Mouse (Mus musculus) lung, adult 2 months (tissue): ENCODE data around the gene Ly6g5c. TPM values are rescaled to one million over a fixed set of nuclear protein-coding genes. Genes with fewer than 3 reads are reported as not detected.

Source experiments
- DNase-seq: peaks from one replicate; pipeline ENCODE4 v3.0.0; 2022
- H3K4me1 ChIP-seq: fragments of 200-500 bp; 2 replicates; pipeline ENCODE4 v1.6.1; 2011; ENCODE audit warnings: low read length; ENCODE audit not compliant: control insufficient read depth, insufficient read depth
- H3K4me3 ChIP-seq: fragments of 200-500 bp; replicated peaks from 2 replicates; pipeline ENCODE3; 2011; ENCODE audit warnings: low read depth, mild to moderate bottlenecking, control low read depth, low read length; ENCODE audit errors: extremely low read depth
- CTCF ChIP-seq: fragments of 200-500 bp; IDR thresholded peaks from 2 replicates; pipeline ENCODE4 v1.5.1; 2011; ENCODE audit warnings: mild to moderate bottlenecking, low read length, control low read depth; ENCODE audit not compliant: insufficient read depth
- POLR2A ChIP-seq: fragments of 200-500 bp; IDR thresholded peaks from 2 replicates; pipeline ENCODE4 v1.6.1; 2011; ENCODE audit warnings: low read depth, mild to moderate bottlenecking, control low read depth, low read length, borderline replicate concordance; ENCODE audit errors: extremely low read depth
- WGBS: fragments of 180-500 bp; shearing (Covaris S2); methylation state at CpG from one replicate; pipeline ENCODE4 v1.1.7; 2018; 5-methylcytosine and 5-hydroxymethylcytosine counted together
- polyA plus RNA-seq: library from polyadenylated mRNA; depleted of rRNA; stranded (reverse); fragments of >200 nt; gene quantifications from 2 replicates; pipeline ENCODE4 v1.2.3, GENCODE M21; 2012

Gene Ly6g5c
- polyA plus RNA-seq, 1 experiment = not detected

DNA sequence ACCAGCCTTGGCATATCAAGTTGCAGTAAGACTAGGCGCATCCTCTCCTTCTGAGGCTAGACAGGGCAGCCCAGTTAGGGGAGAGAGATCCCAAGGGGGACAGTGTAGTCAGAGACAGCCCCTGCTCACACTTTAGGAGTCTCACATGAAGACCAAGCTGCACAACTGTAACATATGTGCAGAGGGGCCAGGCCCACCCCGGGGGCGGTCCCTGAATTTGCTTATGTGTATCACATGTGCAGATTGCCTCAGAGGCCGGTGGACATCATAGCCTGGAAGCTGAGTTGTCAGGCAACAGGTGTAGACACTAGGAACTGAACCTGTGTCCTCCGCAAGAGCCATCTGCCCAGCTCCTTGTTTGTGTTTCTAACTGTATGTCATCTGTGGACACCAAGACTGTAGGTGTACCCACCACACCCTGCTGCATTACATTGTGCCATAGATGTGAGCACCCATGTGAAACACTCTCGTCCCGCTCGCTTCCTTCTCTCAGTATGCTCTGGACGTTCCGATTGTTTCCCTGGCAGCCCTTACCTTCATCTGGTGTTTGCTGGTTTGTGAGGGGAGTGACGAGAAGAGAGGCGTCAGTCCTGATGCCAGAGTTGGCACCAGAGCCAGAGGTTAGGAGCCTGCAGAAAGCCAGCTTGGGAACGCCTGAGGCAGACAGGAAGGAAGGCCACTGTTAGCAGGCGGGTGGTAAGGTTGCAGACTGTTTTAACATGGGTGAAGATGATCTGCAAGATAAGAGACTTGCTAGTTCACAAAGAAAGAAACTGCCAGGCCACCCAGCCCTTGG, 15.5 kb upstream of the Ly6g5c start:
- peaks cover 11% of the 10 kb centered on the region for H3K4me1 ChIP-seq
- TF ChIP-seq POLR2A (no peak), CTCF (no peak)
- H3K4me3 ChIP-seq = no peak overlapping the region
- no peak for DNase-seq
- 69% methylated on average over 14 of the region's 14 CpGs for WGBS

DNA sequence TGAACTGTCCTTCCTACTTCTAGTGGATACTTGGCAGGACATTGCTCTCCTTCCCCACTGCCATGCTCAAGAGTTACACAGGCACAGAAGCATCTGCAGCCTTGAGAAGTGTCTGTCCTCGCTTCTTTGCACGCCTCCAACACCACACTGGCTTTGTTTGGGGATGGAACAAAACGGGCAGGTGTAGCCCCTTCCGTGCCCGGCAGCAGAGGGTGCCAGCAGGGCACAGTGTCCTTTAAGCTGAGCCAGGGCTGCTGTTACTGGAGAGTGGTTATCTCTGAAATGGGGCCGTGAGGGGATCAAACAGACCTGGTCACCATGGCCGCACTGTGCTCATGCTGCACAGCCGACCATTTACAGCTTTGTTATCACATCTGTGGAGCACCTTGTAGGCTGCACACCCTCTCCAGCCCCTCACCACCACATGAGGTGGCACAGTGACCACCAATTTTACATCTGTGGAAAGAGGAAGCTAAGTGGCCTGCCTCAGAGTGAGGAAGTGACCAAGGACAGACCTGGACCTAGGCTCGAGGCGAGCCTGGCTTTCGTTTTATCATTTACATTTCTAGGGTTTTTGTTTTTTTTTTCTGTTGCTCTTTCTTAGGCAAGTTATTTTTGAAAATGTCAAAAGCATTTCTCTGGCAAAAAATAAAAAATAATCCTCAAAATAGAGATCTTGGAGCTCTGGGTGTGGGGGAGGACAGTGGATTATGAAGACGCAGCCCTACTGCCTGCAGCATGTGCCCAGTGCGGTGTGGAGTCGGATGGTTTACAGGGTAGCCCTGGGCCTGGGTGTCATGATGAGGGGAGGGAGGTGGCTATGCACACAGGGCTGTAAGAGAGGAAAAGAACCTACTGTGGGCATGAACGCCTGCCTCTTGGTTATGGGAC, 13.4 kb upstream of the Ly6g5c start:
- 88% methylated on average over 15 of the region's 15 CpGs for WGBS

DNA sequence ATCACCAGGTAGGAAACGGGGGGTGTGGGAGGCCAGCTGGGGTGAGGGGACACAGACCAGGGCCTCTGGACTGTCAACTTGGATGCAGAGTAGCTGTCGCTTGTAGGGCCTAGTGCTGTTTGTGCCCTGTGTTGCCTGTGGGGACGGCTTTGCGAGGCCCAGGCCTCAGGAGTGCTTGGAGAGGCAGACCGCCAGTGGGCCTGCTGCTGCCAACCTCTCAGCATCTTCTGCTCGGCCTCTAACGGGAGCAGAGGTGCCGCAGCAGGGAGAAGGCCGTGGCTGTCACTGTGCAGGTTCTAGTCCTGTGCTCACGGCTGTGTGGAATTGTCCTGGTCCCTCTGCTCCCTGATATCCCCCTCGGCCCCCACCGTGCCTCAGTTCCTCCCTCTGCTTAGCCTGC, 11.5 kb upstream of the Ly6g5c start:
- TF ChIP-seq POLR2A (no peak), CTCF (no peak)
- WGBS = 90% methylated on average over 12 of the region's 12 CpGs
- Histone ChIP-seq H3K4me3 (no peak overlapping the region), H3K4me1 (peaks cover 4% of the 10 kb centered on the region)
- DNase-seq = no peak

More for the DNA sequence above, 13.4 kb upstream of the Ly6g5c start:
- DNase-seq = no peak
- H3K4me1 ChIP-seq = peaks cover 11% of the 10 kb centered on the region
- no peak overlapping the region for H3K4me3 ChIP-seq
- TF ChIP-seq CTCF (no peak), POLR2A (no peak)

DNA sequence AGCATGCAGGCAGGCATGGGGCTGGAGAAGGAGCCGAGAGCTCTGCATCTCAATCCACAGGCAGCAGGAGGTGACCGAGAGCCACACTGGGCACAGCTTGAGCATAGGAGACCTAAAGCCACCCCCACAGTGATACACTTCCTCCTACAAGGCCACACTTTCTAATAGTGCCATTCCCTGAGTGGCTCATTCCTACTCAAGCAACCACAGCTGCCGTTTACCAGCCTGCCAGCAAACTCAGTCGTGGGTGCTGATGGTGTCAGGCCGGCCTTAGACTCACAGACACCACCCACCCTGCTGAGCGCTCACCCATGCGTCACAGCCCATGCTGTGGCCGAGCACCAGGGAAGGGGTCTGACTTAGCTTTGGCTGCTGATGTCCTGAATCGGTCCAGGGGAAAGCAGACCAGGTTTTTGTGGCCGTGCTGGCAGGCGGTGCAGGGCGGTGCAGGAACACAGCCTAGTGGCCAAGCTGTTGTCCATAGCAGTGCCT, 10.9 kb upstream of the Ly6g5c start:
- DNase-seq = no peak
- Histone ChIP-seq H3K4me1 (peaks cover 4% of the 10 kb centered on the region), H3K4me3 (no peak overlapping the region)
- TF ChIP-seq CTCF (no peak), POLR2A (no peak)
- WGBS = 88% methylated on average over 12 of the region's 12 CpGs

DNA sequence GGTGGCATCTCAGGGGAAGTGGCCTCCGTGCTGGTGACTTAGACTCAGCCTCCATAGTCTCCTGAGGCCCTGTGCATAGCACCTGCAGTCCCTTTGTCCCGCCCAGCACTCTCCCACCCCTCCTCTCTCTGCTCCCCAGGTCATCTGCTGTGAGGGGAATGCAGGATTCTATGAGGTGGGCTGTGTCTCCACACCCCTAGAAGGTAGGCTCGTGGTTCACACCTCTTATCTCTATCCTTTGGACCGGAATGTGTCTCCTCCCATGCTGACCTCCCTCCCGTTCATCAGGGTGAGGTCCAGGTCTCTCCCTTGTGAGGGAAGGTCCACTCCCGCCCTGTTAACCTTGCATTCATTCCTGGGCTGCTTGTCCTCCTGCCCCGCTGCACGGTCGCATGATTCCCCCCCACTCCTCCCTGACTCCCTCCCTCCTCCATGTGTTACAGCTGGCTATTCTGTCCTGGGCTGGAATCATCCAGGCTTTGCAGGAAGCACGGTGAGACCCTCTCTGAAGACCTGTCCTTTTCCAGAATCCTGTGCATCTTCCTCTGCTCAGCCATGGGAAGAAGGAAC, 7.8 kb upstream of the Ly6g5c start:
- TF ChIP-seq CTCF = no peak
- TF ChIP-seq POLR2A = no peak
- Histone ChIP-seq H3K4me1 (no peaks in the 10 kb centered on the region), H3K4me3 (no peak overlapping the region)
- no peak for DNase-seq
- WGBS = 73% methylated on average over 10 of the region's 10 CpGs

DNA sequence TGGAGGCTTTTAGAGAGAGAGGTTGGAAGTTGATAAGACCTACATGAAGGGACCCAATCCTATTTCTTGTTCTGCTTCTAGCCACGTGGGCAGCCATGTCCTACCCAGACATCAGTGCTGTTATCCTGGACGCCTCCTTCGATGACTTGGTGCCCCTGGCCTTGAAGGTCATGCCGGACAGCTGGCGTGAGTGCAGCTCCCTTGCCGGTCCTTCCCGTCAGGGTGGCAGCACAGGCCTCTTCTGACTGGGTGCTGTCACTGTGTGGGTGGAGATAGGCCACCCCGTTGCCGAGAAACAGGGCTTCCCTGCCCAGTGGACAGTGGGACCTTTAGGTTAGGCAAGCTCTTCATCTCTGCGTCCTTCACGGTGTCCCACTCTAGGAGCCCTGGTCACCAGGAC, 6.9 kb upstream of the Ly6g5c start:
- DNase-seq = no peak
- 81% methylated on average over 11 of the region's 11 CpGs for WGBS
- Histone ChIP-seq H3K4me1 (no peaks in the 10 kb centered on the region), H3K4me3 (no peak overlapping the region)
- TF ChIP-seq CTCF (no peak), POLR2A (no peak)

DNA sequence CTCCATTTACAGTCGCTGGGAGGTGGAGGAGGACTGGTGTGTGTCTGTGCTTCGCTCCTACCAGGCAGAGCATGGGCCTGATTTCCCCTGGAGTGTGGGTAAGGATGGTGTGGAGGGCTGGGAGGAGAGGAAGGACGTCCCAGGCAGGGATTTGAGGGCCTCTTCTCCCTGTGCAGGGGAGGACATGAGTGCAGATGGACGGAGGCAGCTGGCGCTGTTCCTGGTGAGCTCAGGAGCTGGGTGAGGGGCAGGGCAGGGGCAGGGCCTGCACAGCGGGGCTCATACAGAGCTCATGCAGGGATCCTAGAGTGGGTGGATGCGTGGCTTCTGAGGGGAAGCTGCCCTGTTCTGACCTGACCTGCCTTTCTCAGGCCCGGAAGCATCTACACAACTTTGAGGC, 5.8 kb upstream of the Ly6g5c start:
- Histone ChIP-seq H3K4me1 (no peaks in the 10 kb centered on the region), H3K4me3 (no peak overlapping the region)
- no peak for DNase-seq
- TF ChIP-seq CTCF (no peak), POLR2A (no peak)
- WGBS = 73% methylated on average over 8 of the region's 8 CpGs

DNA sequence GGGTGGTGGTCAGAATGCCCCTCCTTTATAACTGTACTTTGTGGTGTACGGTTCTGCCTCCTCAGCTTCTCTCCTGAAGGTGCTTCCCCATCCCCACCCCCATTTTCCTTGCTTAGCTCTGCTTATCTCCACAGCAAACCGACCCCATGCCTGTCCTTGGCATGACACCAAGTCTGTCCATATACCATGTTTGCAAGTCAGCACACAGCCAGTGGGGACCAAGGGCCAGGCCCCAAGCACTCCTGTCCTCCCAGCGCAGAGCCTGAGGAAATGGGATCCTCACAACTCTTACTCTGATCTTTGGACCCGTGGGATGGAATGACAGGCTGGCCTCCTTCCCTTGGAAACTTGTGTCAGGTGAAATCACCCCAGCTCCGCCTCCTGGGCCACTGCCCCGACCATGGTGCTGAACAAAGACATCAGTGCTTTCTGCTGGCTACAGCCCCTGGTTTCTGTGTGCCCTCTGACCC, 4.8 kb upstream of the Ly6g5c start:
- no peak for DNase-seq
- WGBS = 60% methylated on average over 6 of the region's 6 CpGs
- Histone ChIP-seq H3K4me1 (no peaks in the 10 kb centered on the region), H3K4me3 (no peak overlapping the region)
- no peak for TF ChIP-seq CTCF
- no peak for TF ChIP-seq POLR2A

DNA sequence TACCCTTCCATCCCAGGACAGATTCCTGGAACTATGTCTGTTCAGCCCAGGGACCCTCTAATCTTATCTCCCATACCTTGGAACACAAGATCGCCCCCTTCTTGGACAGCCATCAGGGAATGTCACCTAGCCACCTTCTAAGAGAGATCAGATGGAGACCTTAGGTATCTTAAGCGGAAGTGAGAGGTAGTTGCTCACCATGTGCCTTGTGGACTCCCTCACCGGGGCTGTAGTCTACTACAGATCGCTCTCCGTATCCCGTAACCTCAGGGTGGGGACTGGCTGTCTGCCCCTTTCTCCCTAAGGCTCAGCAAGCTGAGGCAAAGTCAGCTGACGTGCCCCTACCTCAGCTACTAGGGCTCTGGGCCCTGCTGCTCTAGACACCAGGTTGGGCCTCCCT, 4.0 kb upstream of the Ly6g5c start:
- Histone ChIP-seq H3K4me3 (no peak overlapping the region), H3K4me1 (no peaks in the 10 kb centered on the region)
- WGBS = 89% methylated on average over 7 of the region's 7 CpGs
- TF ChIP-seq CTCF (no peak), POLR2A (no peak)
- DNase-seq = no peak
